Mouse (Mus musculus) forebrain, postnatal 0 days (tissue): ENCODE data around the gene Slc39a11. TPM values are rescaled to one million over a fixed set of nuclear protein-coding genes. Genes with fewer than 3 reads are reported as not detected.
"Not testable (repeated sequence)": the region's sequence is repeated elsewhere in the genome, so short reads cannot be mapped to it uniquely, and the experiment has no call there.

Source experiments
- ATAC-seq: fragments of 200-750 bp; cut with Nextera tagmentation; 2 replicates; pipeline ENCODE4 v1.8.0; 2017; ENCODE audit warnings: mild to moderate bottlenecking, moderate library complexity
- DNase-seq: peaks from one replicate; pipeline ENCODE4 v3.0.0-alpha.2; 2015
- H3K27ac ChIP-seq: fragments of 300-500 bp; sonication (generic); 2 replicates; pipeline ENCODE4 v1.5.1; 2014; ENCODE audit warnings: low read depth, mild to moderate bottlenecking, antibody characterized with exemption, low read length, moderate library complexity, mixed read lengths
- H3K27me3 ChIP-seq: fragments of 300-500 bp; sonication (generic); 2 replicates; pipeline ENCODE4 v1.6.1; 2014; ENCODE audit warnings: mild to moderate bottlenecking, low read length, mixed read lengths; ENCODE audit not compliant: insufficient read depth
- H3K36me3 ChIP-seq: fragments of 300-500 bp; sonication (generic); 2 replicates; pipeline ENCODE4 v1.6.1; 2014; ENCODE audit warnings: mild to moderate bottlenecking, moderate library complexity; ENCODE audit not compliant: insufficient read depth
- H3K4me1 ChIP-seq: fragments of 300-500 bp; sonication (generic); 2 replicates; pipeline ENCODE4 v1.6.1; 2014; ENCODE audit warnings: antibody characterized with exemption; ENCODE audit not compliant: insufficient read depth
- H3K4me2 ChIP-seq: fragments of 300-500 bp; sonication (generic); 2 replicates; pipeline ENCODE4 v1.6.1; 2014; ENCODE audit warnings: low read depth, mild to moderate bottlenecking, moderate library complexity
- H3K4me3 ChIP-seq: fragments of 300-500 bp; sonication (generic); 2 replicates; pipeline ENCODE4 v1.5.1; 2014; ENCODE audit warnings: low read depth, low read length, mixed read lengths
- H3K9ac ChIP-seq: fragments of 300-500 bp; sonication (generic); 2 replicates; pipeline ENCODE4 v1.6.1; 2014; ENCODE audit warnings: mild to moderate bottlenecking
- H3K9me3 ChIP-seq: fragments of 300-500 bp; sonication (generic); 2 replicates; pipeline ENCODE4 v1.6.1; 2016; ENCODE audit warnings: low read length
- CTCF ChIP-seq: sonication (generic); IDR thresholded peaks from 2 replicates; pipeline ENCODE4 v1.5.1; 2016; ENCODE audit warnings: antibody characterized with exemption, control low read depth, low read depth
- WGBS: fragments of 180-500 bp; shearing (Covaris S2); extraction: QIAGEN DNeasy Blood & Tissue Kit; methylation state at CpG from one replicate; pipeline ENCODE4 v1.1.7; 2014; 5-methylcytosine and 5-hydroxymethylcytosine counted together
- polyA plus RNA-seq: library from polyadenylated mRNA; unstranded; fragments of >200 nt; fragmentation: Nextera tagmentation; extraction: Ambion mirVana; gene quantifications from 2 replicates; pipeline ENCODE4 v1.2.1, GENCODE M21; 2015
- total RNA-seq: library from RNA; depleted of rRNA; stranded (reverse); fragments of >200 nt; gene quantifications from 2 replicates; pipeline ENCODE4 v1.2.3, GENCODE M21; 2014

Gene Slc39a11
- total and polyA plus RNA-seq, 2 experiments from 2014 or later, result 39.1 to 48.2 TPM

- no peak overlapping the region for H3K27ac ChIP-seq
- no peaks in the 10 kb centered on the region for H3K4me1 ChIP-seq
- H3K27me3 ChIP-seq, result no peaks in the 10 kb centered on the region
- no peak overlapping the region for H3K4me2 ChIP-seq
- WGBS, result 35% methylated on average over 11 of the region's 11 CpGs
- ATAC-seq, result peak; percentile 36; the same call in 1 of the 2 replicates
- no peak for DNase-seq
- TF ChIP-seq CTCF, result no peak
- H3K9ac ChIP-seq, result no peak overlapping the region
- H3K9me3 ChIP-seq, result no peaks in the 10 kb centered on the region
- H3K4me3 ChIP-seq, result no peak overlapping the region
- H3K36me3 ChIP-seq, result no peaks in the 10 kb centered on the region
These were observed 65.8 kb downstream of the Slc39a11 start for GRCm38 (mm10) chr11:113583879-113584661.

- H3K27ac ChIP-seq, result no peak overlapping the region
- H3K4me2 ChIP-seq, result no peak overlapping the region
- no peak overlapping the region for H3K9ac ChIP-seq
- 0 out of 2 replicates have a peak, but pooled peaks cover 5% of the 10 kb centered on the region for H3K4me1 ChIP-seq
- H3K9me3 ChIP-seq, result no peaks in the 10 kb centered on the region
- 78% methylated on average over 4 of the region's 4 CpGs for WGBS
- no peaks in the 10 kb centered on the region for H3K27me3 ChIP-seq
- ATAC-seq (no peak), DNase-seq (no peak)
- no peak overlapping the region for H3K4me3 ChIP-seq
- no peaks in the 10 kb centered on the region for H3K36me3 ChIP-seq
- TF ChIP-seq CTCF, result no peak
These were observed 72.7 kb downstream of the Slc39a11 start for GRCm38 (mm10) chr11:113577221-113577620.

- TF ChIP-seq CTCF, result no peak
- 37% methylated on average over 6 of the region's 6 CpGs for WGBS
- Histone ChIP-seq H3K36me3 (no peaks in the 10 kb centered on the region), H3K27me3 (no peaks in the 10 kb centered on the region), H3K9me3 (no peaks in the 10 kb centered on the region), H3K27ac (no peak overlapping the region), H3K4me2 (no peak overlapping the region), H3K4me3 (no peak overlapping the region), H3K9ac (no peak overlapping the region), H3K4me1 (0 out of 2 replicates have a peak, but pooled peaks cover 5% of the 10 kb centered on the region)
- DNase-seq, result no peak
- ATAC-seq, result peak; percentile 10; the same call in 1 of the 2 replicates
These were observed 77.2 kb downstream of the Slc39a11 start for GRCm38 (mm10) chr11:113572641-113573040.

GRCm38 (mm10) chr11:113571616-113572015 lies 78.3 kb downstream of the Slc39a11 start:
- TF ChIP-seq CTCF, result no peak
- H3K9me3 ChIP-seq, result no peaks in the 10 kb centered on the region
- H3K4me2 ChIP-seq, result no peak overlapping the region
- H3K27me3 ChIP-seq, result no peaks in the 10 kb centered on the region
- no peak overlapping the region for H3K9ac ChIP-seq
- no peak for DNase-seq
- no peak for ATAC-seq
- no peaks in the 10 kb centered on the region for H3K36me3 ChIP-seq
- no peak overlapping the region for H3K27ac ChIP-seq
- H3K4me3 ChIP-seq, result no peak overlapping the region
- 0 out of 2 replicates have a peak, but pooled peaks cover 5% of the 10 kb centered on the region for H3K4me1 ChIP-seq

GRCm38 (mm10) chr11:113568999-113569398 lies 80.9 kb downstream of the Slc39a11 start:
- H3K27ac ChIP-seq, result no peak overlapping the region
- peaks cover 16% of the 10 kb centered on the region; the same call in 1 of the 2 replicates for H3K4me1 ChIP-seq
- H3K9me3 ChIP-seq, result no peaks in the 10 kb centered on the region
- no peak overlapping the region for H3K4me3 ChIP-seq
- no peak overlapping the region for H3K4me2 ChIP-seq
- DNase-seq, result no peak
- TF ChIP-seq CTCF, result no peak
- 94% methylated on average over 1 of the region's 1 CpGs for WGBS
- H3K27me3 ChIP-seq, result no peaks in the 10 kb centered on the region
- no peak for ATAC-seq
- H3K36me3 ChIP-seq, result no peaks in the 10 kb centered on the region
- H3K9ac ChIP-seq, result no peak overlapping the region

- peaks cover 11% of the 10 kb centered on the region; the same call in 1 of the 2 replicates for H3K4me1 ChIP-seq
- not testable (repeated sequence) for H3K9ac ChIP-seq, ATAC-seq, H3K36me3 ChIP-seq, H3K4me2 ChIP-seq, DNase-seq, H3K27ac ChIP-seq, H3K27me3 ChIP-seq, H3K9me3 ChIP-seq, H3K4me3 ChIP-seq
- WGBS, result 84% methylated on average over 2 of the region's 2 CpGs
These were observed 82.0 kb downstream of the Slc39a11 start for GRCm38 (mm10) chr11:113567926-113568325.
